Mouse (Mus musculus) adrenal gland, postnatal 14 days (tissue): ENCODE measurements at regions not wholly inside any gene's neighbourhood (a gene's known extent, or its start where the extent isn't known, plus 50 kb on each side); places are given as distances from the start of the nearest gene placed in this dataset.

Experiments
- DNase-seq: peaks from one replicate; pipeline ENCODE4 v3.0.0; 2021; ENCODE audit warnings: mixed read lengths

DNA sequence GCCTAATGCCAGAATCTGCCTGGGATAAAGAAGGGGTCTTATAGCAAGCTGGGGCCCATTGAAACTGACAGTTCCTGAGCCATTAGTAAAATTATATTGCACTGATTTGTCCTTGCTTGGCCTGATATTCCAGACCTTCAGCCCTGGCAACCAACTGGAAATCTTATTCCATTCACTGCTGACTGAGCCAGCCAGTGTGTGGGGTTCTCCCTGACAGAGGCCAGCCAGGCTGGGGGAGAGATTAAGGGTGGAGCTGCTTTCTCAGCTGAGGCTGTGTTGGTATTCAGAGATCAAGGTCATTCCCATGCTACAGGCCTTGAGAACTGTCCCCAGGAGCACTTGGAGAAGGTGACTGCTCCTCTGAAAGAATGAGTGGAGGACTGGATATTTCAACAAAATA, 226.9 kb downstream of the Ar start:
- DNase-seq = peak; percentile 6

DNA sequence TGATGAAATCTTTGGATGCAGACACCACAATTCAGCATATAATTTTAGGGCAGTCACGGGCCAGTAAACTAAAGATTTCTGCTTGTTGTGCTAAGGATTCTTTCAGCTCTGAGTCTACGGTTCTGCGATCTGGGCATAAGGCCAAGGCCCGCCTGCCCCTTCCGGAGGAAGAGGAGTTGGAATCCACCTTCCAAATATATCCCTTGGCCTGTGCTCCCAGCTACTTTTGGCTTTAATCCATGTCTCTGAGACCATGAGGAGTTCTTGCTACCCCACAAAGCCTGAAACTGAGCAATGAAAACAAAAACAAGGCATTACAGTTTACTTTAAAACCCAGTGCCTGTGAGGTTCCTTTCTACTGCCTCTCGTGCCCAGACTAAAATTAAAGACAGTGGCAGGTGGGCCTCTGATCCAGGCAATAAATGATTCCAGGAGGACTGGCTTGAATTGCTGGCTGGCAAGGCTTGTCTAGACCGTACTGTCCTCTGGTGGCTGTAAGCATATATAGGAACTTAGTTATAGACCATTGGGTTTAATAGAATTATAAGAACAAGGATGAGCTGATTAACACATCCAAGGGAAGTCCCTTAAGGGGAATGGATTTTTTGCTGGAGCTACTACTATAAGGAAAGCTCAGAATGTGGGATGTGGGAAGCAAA, 231.8 kb downstream of the Ar start:
- peak; percentile 61 for DNase-seq

DNA sequence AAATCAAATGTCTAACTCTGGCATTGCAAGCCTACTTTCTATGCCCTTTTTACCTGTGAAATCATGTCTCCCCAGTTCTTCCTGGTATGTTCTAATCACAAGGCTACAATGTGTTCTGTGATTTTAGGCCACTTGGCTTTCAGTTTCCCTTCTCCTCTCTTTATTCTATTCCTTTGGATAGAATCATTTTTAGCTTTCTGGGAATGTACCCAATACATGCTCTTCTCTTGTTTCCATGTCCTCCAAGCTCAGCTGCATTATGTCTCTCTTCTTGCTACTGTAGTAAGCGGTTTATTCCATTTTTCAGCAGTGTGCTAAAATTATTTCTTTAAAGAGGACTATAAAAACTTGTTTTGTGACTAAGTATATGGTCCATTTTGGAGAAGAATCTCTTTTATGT, 235.4 kb downstream of the Ar start:
- no peak for DNase-seq

DNA sequence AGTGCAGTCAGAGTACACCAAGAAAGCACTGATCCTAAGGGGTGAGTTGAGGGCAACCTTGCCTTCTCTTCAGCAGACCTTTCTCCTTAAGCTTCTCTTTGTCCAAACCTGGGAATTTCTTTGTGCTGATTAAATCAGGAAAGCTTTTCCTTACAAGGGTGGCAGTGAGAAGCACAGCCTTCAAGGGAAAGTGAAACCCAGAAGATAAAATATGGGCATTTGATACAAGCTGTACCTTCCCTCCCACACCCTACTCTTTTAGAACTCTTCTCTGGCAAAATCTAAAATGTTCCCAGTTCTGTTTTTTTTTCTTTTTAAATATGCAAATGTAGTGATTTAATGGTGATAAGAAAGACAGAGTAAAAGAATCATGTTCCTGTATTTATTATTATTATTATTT, 243.8 kb downstream of the Ar start:
- DNase-seq = no peak

DNA sequence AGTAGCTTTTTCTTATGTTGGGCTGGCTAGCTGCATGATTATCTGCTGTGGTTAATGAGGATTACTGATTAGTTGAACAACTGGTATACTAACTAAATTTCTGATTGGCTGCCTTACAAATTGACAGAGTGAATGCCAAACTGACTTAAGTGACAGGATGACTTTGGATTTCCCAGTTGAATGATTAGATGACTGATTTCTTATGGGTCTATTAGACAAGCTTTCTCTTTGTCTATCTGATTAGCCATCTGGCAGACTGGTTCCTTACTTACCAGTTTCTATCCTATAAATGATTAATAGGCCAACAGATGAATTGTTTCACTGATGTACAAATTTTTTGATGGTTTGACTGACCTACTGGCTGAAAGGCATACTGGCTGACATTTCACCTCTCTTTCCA, 260.5 kb downstream of the Ar start:
- no peak for DNase-seq

DNA sequence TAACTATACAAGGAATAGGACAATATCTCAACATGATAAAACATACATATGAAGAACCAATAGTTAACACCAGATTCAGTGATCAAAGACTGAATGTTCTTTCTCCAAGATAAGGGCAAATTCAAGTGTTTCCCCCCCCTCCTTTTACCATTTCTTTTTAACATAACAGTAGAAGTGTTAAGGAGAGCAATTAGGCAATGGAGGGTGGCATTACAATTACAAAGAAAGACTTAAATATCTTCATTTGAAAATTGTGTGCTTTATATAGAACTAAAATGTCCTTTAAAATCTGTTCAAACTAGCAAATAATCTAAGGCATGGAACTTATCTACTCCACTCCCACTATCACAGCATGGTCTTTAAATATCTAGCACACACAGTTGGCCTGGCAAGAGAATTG, 270.9 kb downstream of the Ar start:
- DNase-seq = no peak

DNA sequence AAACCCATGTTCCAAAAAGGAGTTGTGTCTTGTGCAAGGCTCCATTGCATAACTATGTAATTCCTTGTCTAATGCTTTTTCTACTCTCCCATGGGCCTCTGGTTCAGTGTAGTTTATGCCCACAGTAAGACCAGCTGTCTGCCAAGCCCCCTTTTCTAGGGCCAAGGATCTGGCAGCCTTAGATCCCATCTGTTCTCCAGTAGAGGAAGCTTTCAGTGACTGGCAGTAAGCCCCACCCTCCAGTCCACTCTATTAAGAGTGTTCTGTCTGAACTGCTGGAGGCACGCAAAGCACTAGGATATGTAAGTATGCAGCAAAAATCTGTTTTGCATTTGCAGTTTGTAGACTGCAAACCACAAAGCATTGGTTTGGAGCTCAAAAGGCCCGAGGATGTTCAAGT, 303.5 kb downstream of the Ar start:
- DNase-seq = peak; percentile 24

DNA sequence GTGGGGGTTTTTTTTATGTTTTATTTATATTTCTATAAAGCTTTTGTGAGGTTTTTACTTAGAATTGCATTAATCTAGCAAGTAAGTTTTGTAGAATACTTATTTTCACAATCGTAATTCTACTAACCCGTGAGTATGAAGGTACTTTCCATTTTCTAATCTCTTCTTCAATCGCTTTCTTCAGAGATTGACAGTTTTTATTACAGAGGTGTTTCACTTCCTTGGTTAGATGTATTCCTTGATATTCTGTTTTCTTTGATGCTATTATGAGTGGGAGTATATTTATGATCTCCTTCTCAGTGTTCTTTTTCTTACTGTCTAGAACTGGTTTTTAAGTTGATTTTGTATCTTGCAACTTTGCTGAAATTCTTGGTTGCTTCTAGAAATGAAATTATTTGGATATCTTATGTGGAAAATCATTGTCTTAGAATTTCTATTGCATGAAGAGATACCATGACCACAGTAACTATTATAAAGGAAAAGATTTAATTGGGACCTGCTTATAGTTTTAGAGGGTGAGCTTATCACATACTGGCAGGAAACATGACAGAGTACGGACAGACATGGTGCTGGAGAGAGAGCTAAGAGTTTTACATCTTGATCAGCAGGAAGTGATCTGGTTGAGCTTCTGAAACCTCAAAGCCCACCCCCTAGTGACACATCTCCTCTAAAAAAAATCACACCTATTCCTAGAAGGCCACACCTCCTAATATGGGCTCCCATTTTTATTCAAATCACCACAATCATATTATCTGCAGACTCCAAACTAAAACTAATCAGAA, 328.1 kb downstream of the Ar start:
- DNase-seq = no peak
